Mouse (Mus musculus) megakaryocyte, embryonic 14.5 days (primary cell): ENCODE data around the gene Stk24.

Experiments used
- FLI1 ChIP-seq: IDR thresholded peaks from 2 replicates; pipeline ENCODE4 v1.6.1; 2012; ENCODE audit warnings: low read length, inconsistent platforms, mixed read lengths
- GATA1 ChIP-seq: IDR thresholded peaks from 3 replicates; pipeline ENCODE4 v1.6.1; 2012; ENCODE audit warnings: mixed read lengths, low read length, inconsistent platforms, borderline replicate concordance

DNA sequence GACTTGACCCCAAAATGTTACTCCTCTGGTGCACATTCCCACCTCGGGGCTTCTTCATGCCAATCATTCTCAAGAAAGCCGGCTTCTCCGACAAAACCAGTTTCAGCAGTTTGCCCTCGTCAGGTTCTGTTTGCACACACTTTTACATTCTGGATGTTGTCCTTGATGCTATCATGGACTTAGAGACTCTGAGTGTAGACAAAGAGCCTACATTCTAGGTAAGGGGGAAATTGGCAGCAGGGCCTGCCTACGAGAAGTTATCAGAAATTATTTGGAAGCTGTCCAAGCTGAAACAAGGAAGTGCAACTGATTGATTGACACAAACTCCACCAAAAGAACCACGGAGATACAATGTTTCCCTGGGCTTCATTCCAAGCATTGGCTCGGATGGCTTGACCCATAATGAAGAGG is 43.5 kb upstream of the Stk24 start:
- TF ChIP-seq GATA1 (no peak), FLI1 (no peak)
